Mouse (Mus musculus) cerebellum, postnatal 25 days (tissue): ENCODE data around the gene Rubcnl.
A peak's percentile ranks its signal among the peaks of the same experiment; 100 is the strongest.

Source experiments
- DNase-seq, 2 experiments: peaks; one replicate each; pipeline ENCODE4 v3.0.0; 2021; ENCODE audit warnings: mixed read lengths in 2 of 2

The Rubcnl gene

DNA sequence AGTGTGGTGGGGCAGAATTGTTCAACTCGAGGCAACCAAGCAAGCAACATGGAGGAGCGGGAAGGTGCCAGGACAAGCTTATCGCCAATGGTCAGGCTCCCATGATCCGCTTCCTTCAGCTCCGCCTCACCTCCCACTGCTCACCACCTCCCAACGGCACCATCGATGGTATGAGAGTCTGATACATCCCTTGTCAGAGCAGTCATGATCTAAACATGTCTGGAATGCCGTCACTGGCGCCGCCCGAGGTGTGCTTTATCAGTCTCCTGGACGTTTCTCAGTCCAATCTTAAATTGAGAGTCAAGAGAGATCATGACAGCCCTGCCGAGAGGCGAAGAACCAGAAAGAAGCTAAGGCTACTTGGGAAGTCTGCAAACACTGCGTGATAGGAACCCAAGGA is 55.3 kb downstream of the Rubcnl start:
- DNase-seq: no peak

DNA sequence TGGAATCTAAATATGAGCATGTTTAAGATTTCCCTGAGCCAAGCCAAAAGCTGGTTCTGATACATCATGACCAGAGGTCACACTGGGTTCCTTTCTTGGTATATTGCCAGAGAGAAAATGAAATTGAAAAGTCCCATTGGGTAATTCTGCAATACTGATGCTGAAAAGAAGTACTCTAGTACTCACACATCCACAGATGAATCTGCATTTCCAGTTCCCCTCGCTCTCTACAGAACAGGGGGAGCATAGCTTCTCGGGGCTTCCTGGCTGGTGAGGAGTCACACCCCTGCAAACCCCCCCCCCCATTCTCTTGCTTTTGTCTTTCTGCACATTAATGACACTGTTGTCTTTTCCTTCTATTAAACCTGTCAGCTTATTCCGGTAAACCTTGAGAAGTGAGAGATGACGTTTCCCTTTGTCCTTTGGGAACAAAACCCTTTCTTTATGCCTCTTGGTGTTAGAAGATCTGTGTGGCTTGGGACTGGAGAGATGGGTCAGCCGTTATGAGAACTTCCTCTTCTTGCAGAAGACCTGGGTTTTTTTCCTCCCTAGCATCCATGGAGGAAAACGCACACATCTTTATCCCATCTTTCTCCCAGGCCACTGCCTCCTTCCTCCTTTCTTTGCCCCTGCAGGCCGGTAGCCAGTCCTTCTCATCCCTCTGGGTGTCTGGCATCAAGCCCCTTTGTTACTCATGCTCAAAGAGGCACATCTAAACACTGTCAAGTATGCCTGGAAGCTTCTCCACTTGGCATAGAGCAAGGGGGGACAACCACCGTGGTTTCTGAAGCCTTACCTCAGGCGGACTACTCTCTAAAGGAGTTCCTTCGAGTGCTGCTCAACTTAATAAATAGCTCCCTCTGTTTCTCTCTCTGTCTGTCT is 59.7 kb downstream of the Rubcnl start:
- DNase-seq: no peak

DNA sequence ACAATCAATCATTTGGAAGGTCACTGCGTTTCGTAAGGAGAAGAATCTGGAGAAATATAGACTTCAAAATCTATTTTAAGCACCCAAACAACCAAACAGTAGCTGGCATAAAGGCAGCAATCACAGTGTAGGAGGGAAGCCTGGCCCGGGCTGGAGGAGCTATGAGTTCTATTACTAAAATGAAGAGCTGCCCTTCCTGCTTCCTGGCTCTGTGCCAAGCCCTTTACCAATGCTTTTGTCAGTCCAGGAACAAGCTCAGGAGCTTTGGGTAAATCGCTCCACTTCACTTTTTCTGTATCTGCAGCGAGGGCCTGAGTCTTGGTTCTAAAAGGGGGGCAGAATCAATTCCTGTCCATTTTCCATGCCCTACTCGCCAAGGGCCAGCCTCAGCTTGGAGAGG is 62.1 kb downstream of the Rubcnl start:
- peak in 1 of 2 experiments; percentile 37 for DNase-seq
